Mouse (Mus musculus) hindbrain, embryonic 10.5 days (tissue): ENCODE results near the gene Gata1. TPM values are rescaled to one million over a fixed set of nuclear protein-coding genes. Genes with fewer than 3 reads are reported as not detected.

Experiments used
- DNase-seq: peaks from one replicate; pipeline ENCODE4 v3.0.0-alpha.2; 2017; ENCODE audit warnings: low spot score
- H3K27ac ChIP-seq: fragments of 300-500 bp; sonication (generic); 2 replicates; pipeline ENCODE4 v1.5.1; 2016; ENCODE audit warnings: mild to moderate bottlenecking, moderate library complexity
- H3K27me3 ChIP-seq: fragments of 300-500 bp; sonication (generic); 2 replicates; pipeline ENCODE4 v1.6.1; 2016; ENCODE audit warnings: mild to moderate bottlenecking; ENCODE audit not compliant: poor library complexity, insufficient read depth, severe bottlenecking
- H3K36me3 ChIP-seq: fragments of 300-500 bp; sonication (generic); 2 replicates; pipeline ENCODE4 v1.6.1; 2016; ENCODE audit warnings: mild to moderate bottlenecking, moderate library complexity
- H3K4me1 ChIP-seq: fragments of 300-500 bp; sonication (generic); replicated peaks from 2 replicates; pipeline ENCODE4 v1.6.1; 2016; ENCODE audit warnings: mild to moderate bottlenecking
- H3K4me3 ChIP-seq: fragments of 300-500 bp; sonication (generic); 2 replicates; pipeline ENCODE4 v1.5.1; 2016; ENCODE audit warnings: mild to moderate bottlenecking, moderate library complexity
- H3K9me3 ChIP-seq: fragments of 300-500 bp; sonication (generic); 2 replicates; pipeline ENCODE4 v1.6.1; 2016; ENCODE audit warnings: mild to moderate bottlenecking, moderate library complexity
- WGBS: fragments of 180-500 bp; shearing (Covaris S2); methylation state at CpG from one replicate; pipeline ENCODE4 v1.1.7; 2016; 5-methylcytosine and 5-hydroxymethylcytosine counted together
- polyA plus RNA-seq: library from polyadenylated mRNA; unstranded; fragments of >200 nt; fragmentation: Nextera tagmentation; extraction: Ambion mirVana; gene quantifications from 2 replicates; pipeline ENCODE4 v1.2.1, GENCODE M21; 2016

Gene Gata1
- polyA plus RNA-seq, 1 experiment from 2014 or later = 5.3 TPM

DNA sequence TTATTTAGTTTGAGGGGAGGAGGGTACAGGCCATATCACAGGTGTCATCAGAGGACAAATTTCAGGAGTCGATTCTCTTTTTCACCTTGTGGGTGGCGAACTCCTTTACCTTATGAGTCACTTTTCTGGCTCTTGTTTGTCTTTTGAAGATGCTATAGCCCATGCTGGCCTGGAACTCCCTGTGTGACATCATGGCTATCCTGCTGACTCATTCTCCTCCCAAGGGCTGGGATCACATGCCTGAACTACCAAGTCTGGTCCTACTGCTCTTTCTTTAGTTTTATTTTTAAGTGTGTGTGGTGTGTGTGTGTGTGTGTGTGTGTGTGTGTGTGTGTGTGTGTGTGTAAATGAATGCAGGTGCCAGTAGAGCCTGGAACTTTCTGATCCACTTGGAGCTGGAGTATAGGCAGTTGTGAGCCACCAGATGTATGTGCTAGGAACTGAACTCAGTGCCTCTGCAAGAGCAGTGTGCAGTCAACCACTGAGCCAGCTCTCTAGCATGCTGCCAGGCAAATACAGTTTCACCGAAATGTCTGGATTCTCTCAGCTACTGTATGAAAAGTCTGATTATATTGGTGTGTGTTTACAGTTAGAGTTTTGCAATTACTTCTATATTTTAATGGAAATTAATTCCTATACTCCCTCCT is 22.8 kb upstream of the Gata1 start:
- no peaks in the 10 kb centered on the region for H3K4me1 ChIP-seq

DNA sequence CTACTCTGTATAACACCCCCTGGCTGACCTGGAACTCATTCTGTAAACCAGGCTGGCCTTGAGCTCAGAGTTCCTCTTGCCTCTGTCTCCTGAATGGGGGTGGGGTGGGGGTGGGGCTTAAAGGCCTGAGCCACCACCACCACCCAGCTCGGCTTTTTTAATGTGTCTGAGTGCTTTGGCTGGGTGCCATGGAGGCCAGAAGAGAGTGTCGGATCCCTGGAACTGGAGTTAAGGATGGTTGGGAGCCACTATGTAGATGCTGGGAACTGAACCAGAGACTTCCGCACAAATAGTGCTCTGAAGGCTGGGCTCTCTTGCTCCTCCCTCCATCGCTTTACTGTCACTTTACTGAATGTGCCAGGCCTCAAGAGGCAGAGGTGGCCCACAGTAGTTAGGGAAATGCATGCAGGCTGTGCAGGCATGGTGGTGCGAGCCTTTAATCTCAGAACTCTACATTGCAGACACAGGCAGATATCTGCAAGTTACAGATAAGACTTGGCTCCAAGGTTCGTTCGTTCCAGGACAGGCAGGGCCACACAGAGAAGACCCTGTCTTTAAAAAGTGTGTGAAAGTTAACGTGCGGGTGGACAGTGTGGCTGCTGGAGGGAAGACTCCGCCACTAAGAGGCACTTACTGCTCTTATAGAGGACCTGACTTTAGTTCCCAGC is 15.3 kb upstream of the Gata1 start:
- H3K4me1 ChIP-seq = no peaks in the 10 kb centered on the region
- WGBS = 76% methylated on average over 10 of the region's 10 CpGs
- H3K36me3 ChIP-seq = no peaks in the 10 kb centered on the region

More for the DNA sequence above, 22.8 kb upstream of the Gata1 start:
- Histone ChIP-seq H3K4me3 (no peak overlapping the region), H3K27ac (no peak overlapping the region), H3K9me3 (no peaks in the 10 kb centered on the region), H3K27me3 (no peaks in the 10 kb centered on the region), H3K36me3 (no peaks in the 10 kb centered on the region)
- 83% methylated on average over 3 of the region's 3 CpGs for WGBS
- DNase-seq = no peak

GRCm38 (mm10) chrX:7992379-7993067 is 14.7 kb upstream of the Gata1 start:
- Histone ChIP-seq H3K27ac (no peak overlapping the region), H3K4me3 (no peak overlapping the region), H3K36me3 (no peaks in the 10 kb centered on the region), H3K4me1 (no peaks in the 10 kb centered on the region), H3K27me3 (no peaks in the 10 kb centered on the region), H3K9me3 (no peaks in the 10 kb centered on the region)
- whole genome bisulfite sequencing = 59% methylated on average over 8 of the region's 8 CpGs
- DNase-seq = no peak

More for the DNA sequence above, 15.3 kb upstream of the Gata1 start:
- no peaks in the 10 kb centered on the region for H3K9me3 ChIP-seq
- no peak overlapping the region for H3K4me3 ChIP-seq
- H3K27me3 ChIP-seq = no peaks in the 10 kb centered on the region
- no peak for DNase-seq
- no peak overlapping the region for H3K27ac ChIP-seq

GRCm38 (mm10) chrX:7981368-7981767 is 3.5 kb upstream of the Gata1 start:
- H3K4me3 ChIP-seq = no peak overlapping the region
- DNase-seq = no peak
- no peaks in the 10 kb centered on the region for H3K27me3 ChIP-seq
- WGBS = 88% methylated on average over 7 of the region's 7 CpGs
- H3K36me3 ChIP-seq = no peaks in the 10 kb centered on the region
- H3K4me1 ChIP-seq = no peaks in the 10 kb centered on the region
- no peaks in the 10 kb centered on the region for H3K9me3 ChIP-seq
- no peak overlapping the region for H3K27ac ChIP-seq

DNA sequence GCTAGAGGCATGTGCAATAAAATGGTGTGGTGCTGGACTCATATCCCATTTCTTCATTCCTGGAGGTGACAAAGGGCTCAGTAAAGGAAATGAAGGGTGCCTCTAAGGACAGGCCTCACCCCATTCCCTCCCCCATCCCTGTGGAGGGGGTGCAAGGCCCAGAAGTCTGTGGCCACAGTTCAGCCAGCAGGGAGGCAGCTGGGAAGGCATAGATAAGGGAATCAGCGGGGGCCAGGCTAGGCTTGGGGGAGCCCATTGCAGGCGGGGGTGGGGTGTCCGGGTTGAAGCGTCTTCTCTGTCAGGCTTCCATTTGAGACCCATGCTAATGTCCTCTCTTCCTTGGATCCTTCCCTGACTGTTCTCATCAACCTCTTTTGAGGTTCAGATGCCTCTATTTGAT is 6.6 kb downstream of the Gata1 start:
- no peak overlapping the region for H3K27ac ChIP-seq
- H3K27me3 ChIP-seq = no peaks in the 10 kb centered on the region
- H3K4me3 ChIP-seq = no peak overlapping the region
- no peaks in the 10 kb centered on the region for H3K4me1 ChIP-seq
- no peak for DNase-seq
- no peaks in the 10 kb centered on the region; the same call in 1 of the 2 replicates for H3K9me3 ChIP-seq
- 64% methylated on average over 4 of the region's 4 CpGs for WGBS
- no peaks in the 10 kb centered on the region for H3K36me3 ChIP-seq

GRCm38 (mm10) chrX:7968899-7969298 is 9.0 kb downstream of the Gata1 start:
- Histone ChIP-seq H3K4me3 (no peak overlapping the region), H3K4me1 (no peaks in the 10 kb centered on the region), H3K27ac (no peak overlapping the region), H3K36me3 (no peaks in the 10 kb centered on the region), H3K9me3 (no peaks in the 10 kb centered on the region; the same call in 1 of the 2 replicates), H3K27me3 (no peaks in the 10 kb centered on the region)
- 82% methylated on average over 3 of the region's 3 CpGs for WGBS
- DNase-seq = no peak

- 83% methylated on average over 8 of the region's 8 CpGs for WGBS
- no peaks in the 10 kb centered on the region for H3K27me3 ChIP-seq
- H3K4me3 ChIP-seq = no peak overlapping the region
- H3K9me3 ChIP-seq = no peaks in the 10 kb centered on the region; the same call in 1 of the 2 replicates
- no peak for DNase-seq
- H3K27ac ChIP-seq = no peak overlapping the region
- H3K36me3 ChIP-seq = no peaks in the 10 kb centered on the region
- no peaks in the 10 kb centered on the region for H3K4me1 ChIP-seq
Measured at GRCm38 (mm10) chrX:7968226-7968625, 9.6 kb downstream of the Gata1 start.

DNA sequence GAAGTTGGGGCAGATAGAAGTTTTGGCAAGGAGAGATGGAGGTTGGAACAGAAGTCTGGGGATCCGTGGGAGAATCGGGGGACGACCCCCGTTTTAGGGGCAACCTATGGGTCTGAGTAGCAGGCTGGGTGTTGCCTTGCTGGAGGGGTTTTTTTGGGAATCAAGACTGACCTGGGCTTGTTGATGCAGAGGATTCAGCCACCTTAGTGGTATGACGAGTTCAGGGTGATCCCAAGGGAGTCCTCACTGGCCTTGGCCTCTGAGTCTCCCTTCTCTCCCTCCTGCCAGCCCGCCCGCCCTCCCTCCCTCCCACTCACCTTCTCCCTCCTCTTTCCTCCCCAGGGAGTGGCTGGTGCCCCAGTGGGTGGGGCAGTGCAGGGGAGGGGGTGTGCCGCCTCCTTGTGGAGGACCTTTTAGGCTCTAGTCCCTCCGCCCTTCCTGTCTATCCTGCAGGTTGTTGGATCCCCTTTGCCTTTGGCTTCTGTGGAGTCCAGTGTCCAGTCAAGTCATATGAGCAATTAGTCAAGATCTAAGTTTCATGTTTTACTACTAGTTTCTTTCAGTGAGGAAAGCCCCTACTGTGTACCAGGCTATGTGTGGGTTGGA is 10.2 kb downstream of the Gata1 start:
- Histone ChIP-seq H3K27me3 (no peaks in the 10 kb centered on the region), H3K27ac (no peak overlapping the region), H3K4me1 (no peaks in the 10 kb centered on the region), H3K36me3 (no peaks in the 10 kb centered on the region), H3K4me3 (no peak overlapping the region), H3K9me3 (no peaks in the 10 kb centered on the region; the same call in 1 of the 2 replicates)
- WGBS = 85% methylated on average over 7 of the region's 9 CpGs
- DNase-seq = no peak

DNA sequence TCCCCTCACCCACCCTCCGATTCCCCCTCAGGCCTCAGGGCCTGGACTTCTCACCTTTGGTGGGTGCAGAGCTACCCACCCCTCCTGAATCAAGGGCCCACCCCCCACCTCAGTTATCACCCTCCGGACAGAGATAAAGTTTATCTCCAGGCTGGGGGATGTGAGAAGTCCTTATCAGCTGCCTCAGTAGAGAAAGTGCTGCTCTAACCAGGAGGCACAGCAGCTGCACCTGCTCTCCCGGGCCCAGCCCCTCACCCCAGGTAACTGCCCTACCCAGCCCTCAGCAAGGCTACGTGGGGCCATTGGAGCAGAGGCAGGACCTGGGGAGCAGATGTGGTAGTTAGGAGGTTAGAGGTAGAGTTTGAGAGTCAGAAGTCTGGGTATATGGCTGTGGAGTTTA is 11.7 kb downstream of the Gata1 start:
- H3K27me3 ChIP-seq = no peaks in the 10 kb centered on the region
- no peak for DNase-seq
- H3K4me1 ChIP-seq = no peaks in the 10 kb centered on the region
- WGBS = 78% methylated on average over 4 of the region's 4 CpGs
- H3K9me3 ChIP-seq = peaks cover 3% of the 10 kb centered on the region; the same call in 1 of the 2 replicates
- H3K27ac ChIP-seq = no peak overlapping the region
- no peak overlapping the region for H3K4me3 ChIP-seq
- no peaks in the 10 kb centered on the region for H3K36me3 ChIP-seq

DNA sequence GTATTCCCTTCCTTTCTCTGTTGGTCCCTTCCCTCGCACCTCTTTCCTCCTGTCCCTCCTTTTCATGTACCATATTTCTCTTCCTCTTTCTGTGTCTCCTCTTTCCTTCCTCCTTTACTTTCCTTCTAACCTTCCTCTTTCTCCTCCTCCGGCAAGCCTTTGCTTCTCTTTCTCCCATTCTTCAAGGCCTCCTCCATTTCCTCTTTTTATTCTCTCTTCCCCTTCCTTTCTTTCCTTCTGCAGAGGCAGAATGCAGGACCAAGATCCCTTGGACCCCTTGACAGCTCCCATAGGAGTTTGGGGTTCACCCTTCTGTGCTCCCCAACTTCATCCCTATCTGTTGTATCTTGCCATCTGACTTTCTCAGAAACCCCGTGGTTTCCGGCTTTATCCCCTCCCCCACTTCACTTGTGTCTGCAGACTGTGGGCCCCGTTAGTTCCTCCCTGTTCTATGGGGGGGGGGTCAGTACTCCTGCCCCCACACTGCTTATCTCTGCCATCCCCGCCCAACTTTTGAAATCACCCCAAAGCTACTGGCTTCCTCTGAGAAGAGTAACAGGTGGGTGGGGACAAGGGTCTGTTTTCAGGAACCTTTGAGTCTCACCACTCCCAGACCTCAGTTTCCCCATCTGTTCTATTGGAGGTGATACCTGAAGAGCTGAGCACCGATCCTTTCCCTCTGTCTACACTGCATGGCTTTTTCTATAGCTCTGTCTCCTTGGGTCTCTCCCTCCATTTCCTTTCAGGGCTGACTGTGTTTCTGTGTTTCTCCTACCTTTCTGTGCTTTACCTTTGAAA is 13.8 kb downstream of the Gata1 start:
- H3K4me1 ChIP-seq = no peaks in the 10 kb centered on the region
- WGBS = 79% methylated on average over 7 of the region's 7 CpGs
- H3K9me3 ChIP-seq = peaks cover 3% of the 10 kb centered on the region; the same call in 1 of the 2 replicates
- DNase-seq = no peak
- H3K36me3 ChIP-seq = no peaks in the 10 kb centered on the region
- H3K4me3 ChIP-seq = no peak overlapping the region
- H3K27me3 ChIP-seq = no peaks in the 10 kb centered on the region
- H3K27ac ChIP-seq = no peak overlapping the region

GRCm38 (mm10) chrX:7958868-7959267 is 19.0 kb downstream of the Gata1 start:
- no peaks in the 10 kb centered on the region for H3K4me1 ChIP-seq
- no peak overlapping the region for H3K27ac ChIP-seq
- DNase-seq = no peak
- peaks cover 3% of the 10 kb centered on the region; the same call in 1 of the 2 replicates for H3K9me3 ChIP-seq
- H3K4me3 ChIP-seq = no peak overlapping the region
- WGBS = 93% methylated on average over 9 of the region's 9 CpGs
- H3K27me3 ChIP-seq = no peaks in the 10 kb centered on the region
- H3K36me3 ChIP-seq = no peaks in the 10 kb centered on the region

DNA sequence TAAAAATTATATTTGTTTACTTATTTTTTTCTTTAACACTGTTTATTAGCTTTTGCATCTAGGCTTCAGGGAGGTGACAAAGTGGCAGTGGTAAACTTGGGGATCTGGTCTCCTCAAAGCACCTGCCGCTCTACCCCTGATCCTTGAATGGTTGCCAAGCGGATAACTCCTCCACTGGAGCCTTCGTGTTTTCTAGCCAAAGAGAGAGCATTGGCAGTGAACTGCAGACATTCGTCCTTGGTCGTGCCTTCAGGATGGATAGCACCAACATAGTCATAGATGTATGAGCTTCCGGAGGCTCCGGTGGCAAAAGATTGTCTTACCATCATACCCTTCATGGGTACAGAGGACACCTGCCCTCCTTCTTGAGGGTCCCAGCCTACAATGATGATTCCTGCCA is 27.8 kb downstream of the Gata1 start:
- no peak for DNase-seq
- Histone ChIP-seq H3K36me3 (no peaks in the 10 kb centered on the region), H3K27ac (no peak overlapping the region), H3K4me3 (no peak overlapping the region), H3K9me3 (0 out of 2 replicates have a peak, but pooled peaks cover 5% of the 10 kb centered on the region), H3K27me3 (no peaks in the 10 kb centered on the region), H3K4me1 (peaks cover 7% of the 10 kb centered on the region)
- WGBS = 97% methylated on average over 7 of the region's 7 CpGs
